Mouse (Mus musculus): Measurements from ENCODE around the gene Abcf1.

- no peak for TF ChIP-seq CTCF (IDR thresholded peaks at IDR 0.05; ENCODE audit: borderline replicate concordance, insufficient read depth, low read length)
- TF ChIP-seq POLR2A (IDR thresholded peaks at IDR 0.05; ENCODE audit: low read depth, low read length): no peak
These were observed 30.8 kb upstream of the Abcf1 start for GRCm38 (mm10) chr17:36000349-36000748.
